Mouse (Mus musculus): Measurements from ENCODE around the gene Casz1.

DNA sequence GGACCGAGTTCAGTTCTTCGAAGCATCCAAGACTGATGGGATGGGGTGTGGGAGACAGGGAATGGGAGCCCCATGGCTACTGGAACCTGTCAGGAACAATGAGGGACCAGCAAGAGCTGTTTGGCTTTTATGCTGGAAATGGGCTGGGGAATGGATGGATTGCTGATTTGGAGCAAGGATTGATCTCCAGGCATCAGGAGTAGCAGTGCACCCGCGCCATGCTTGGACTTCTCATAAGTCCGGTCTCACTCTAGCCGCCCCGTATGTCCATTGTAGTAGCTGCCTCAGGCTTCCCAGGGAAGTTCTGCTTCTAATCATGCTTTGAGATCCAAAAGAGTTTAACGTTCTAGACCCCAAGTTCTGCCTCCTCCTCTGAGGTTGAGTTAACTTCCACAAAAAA, 86.2 kb downstream of the Casz1 start:
- TF ChIP-seq GATA1 (IDR thresholded peaks at IDR 0.05; ENCODE audit: borderline replicate concordance, low read length) (no peak), FLI1 (IDR thresholded peaks at IDR 0.05; ENCODE audit: low read length) (no peak)
